Mouse (Mus musculus) fibroblast of lung, adult 2 months (primary cell): ENCODE measurements around the gene Ptprq.

Source experiments
- DNase-seq: peaks from one replicate; pipeline ENCODE4 v3.0.0-alpha.2; 2011; ENCODE audit warnings: low read depth

The Ptprq gene

GRCm38 (mm10) chr10:107719806-107720205 lies at the start of gene Ptprq:
Gene Ptprq, minus strand, starts transcription at chr10:107720051.
- no peak for DNase-seq

DNA sequence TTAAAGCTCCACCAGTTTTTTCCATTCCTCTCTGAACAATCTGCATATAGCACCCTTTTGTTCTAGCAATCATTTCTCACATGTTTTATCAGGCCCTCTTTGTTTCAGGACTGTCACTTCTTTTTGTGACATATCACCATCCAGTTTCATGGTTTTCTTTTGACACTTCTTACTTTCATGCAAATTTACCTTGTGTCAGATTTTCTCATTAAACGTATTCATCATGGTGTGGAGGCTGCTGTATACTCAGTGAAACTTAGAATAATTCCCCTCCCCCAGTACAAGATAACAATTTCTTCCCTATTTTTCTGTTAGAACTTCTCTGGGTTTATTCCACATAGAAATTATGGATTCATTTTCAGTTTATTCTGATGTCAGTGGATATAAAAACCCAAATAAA lies 39.8 kb upstream of the Ptprq start:
- DNase-seq: no peak

- DNase-seq: no peak
Observed at GRCm38 (mm10) chr10:107753471-107753870, 33.6 kb upstream of the Ptprq start.

DNA sequence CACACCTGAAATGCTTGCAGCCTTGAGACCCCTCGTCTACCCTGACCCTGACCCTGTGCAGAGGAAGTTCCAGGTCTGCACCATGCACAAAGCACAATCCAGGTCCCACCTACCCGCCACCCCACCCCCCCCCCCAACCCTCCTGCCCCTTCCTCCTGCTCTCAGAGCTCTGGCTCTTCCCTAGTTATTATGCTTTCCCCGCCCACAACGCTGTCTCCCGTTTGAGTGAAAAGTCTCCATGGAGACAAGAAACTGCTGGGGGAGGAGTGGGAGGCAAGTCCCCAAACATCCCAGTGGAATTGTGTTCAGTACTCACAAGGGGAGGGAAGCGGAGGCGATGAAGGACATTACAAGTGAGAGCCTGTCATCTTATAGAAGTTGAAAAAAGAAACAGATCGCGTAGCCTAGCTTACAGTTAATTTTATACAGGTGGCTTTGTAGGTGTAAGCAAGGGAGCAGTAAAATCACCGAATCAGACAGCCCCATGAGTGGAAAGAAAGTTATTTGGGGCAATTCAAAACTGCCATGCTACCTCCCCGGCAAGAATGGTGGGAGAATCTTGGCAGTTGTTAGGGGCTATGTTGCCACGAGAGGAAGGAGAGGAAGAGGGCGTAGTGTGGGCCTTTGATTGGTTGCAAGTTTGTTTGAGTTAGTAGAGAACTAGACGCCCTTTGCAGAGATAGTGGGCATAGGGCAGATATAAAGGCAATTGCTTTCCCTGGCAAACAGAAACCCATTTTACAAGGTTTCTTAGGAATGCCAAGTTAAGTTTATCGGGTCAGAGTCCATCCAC lies 32.7 kb upstream of the Ptprq start:
- DNase-seq: no peak

- DNase-seq: no peak
Observed at GRCm38 (mm10) chr10:107751944-107752343, 32.1 kb upstream of the Ptprq start.

DNA sequence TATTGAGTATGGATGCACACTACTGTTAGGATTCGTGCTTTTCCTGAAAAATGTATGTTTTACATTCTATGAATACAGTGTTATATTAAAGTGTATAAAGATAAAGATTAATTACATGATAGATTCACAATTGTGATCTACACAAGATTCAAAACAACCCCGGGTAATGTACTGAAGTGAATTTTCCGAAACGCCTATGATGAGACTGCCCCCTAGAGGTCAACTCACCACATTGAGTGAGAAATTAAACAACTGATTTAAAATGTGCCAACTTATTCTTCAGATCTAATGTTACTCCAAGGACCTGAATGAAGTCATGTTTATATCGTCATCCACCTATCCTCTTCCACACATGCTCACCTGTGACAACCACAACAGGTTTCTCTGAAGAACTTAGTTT lies 27.7 kb upstream of the Ptprq start:
- peak; percentile 13 for DNase-seq

DNA sequence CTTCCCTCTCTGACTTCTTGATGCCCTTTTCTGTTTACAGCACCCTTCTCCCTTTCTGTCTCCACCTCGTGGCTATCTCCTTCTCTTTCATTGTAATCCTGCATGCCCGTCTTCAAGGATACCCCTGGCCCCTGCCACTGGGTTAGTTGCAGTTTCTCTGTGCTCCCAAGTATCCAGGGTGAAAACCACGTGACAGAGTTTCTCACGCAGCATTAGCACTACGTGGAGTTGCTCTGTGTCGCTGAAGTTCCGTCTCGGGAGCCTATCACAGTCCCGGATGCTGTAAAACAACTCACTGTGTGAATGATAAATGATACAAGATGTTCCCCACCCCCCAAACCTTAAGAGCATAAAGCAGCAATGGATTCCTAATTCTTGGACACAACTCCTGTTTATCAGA lies 26.9 kb upstream of the Ptprq start:
- no peak for DNase-seq

GRCm38 (mm10) chr10:107739815-107740214 lies 20.0 kb upstream of the Ptprq start:
- DNase-seq: no peak

DNA sequence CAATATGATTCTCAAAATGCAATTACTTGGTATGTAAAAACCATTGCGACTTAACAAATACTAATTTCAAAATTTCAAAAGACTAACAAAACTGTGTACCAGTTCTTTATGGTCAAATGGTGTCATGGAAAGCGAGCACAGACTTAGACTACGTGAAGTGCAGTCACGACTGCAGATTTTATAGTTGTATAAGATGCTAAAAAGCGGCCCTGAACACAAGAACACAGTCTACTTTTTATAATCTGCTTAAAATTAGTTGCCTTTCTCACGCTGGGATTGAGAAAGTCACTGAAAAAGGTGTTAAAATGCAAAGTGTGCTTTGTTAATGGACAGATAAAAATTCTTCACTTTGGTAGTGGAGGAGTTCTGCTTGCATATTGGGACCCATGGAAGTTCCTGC lies 17.9 kb upstream of the Ptprq start:
- no peak for DNase-seq

DNA sequence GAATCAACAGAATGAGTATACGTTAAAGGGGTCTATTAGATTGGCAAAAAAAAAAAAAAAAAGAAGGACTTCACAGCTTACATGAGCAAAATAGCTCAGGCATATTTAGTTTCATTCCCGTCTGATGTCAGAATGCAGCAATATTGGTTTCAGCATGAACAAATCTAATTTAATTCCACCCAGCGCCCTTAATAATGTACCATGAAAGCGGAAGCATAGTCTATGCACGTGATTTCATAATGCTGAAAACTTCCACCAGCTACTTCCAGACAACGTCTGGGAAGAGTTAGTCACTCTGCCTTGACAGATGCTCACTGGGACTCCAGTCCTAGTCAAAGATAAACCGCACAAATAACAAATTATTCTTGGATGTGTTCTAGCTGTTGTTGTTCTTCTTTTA lies 15.6 kb upstream of the Ptprq start:
- DNase-seq: no peak

DNA sequence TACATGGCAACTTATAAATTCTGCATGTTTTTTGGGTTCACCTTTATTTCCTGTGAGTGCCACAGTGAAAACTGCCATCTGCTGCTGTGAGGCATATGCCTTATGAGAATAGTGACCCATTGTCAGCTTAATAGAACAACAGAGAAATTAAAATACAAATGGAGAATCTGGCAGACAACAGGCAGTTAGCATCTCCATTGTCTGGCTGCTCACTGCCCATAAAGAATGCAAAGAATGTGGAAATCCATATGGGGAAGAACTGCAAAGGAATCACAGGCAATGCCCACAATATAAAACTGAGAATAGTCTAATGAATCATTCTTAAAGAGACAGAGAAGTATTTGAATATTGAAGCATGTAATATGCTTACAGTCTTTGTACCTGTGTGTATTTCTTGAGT lies 14.5 kb upstream of the Ptprq start:
- no peak for DNase-seq

DNA sequence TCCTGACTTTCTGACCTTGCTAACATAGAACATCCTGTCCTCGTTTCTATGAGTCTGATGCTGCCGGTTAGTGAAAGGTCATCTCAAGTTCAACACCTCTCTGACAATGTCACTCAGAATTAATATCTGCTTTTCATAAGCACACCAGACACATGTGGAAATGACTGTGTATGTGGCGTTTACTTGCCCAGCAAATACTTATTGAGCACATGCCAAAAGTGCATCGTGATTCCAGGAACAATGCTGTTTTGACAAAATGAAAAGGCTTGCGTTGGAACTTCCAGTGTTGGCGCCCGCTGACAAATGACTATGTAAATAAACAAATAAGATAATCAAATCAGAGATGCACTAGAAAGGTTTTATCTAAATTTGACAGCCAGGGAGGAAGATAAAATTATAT lies 5.8 kb upstream of the Ptprq start:
- DNase-seq: no peak

- peak; percentile 5 for DNase-seq
Observed at GRCm38 (mm10) chr10:107704443-107704842, 15.4 kb downstream of the Ptprq start.

- no peak for DNase-seq
Observed at GRCm38 (mm10) chr10:107700944-107701343, 18.9 kb downstream of the Ptprq start.

- no peak for DNase-seq
Observed at GRCm38 (mm10) chr10:107698716-107699115, 21.1 kb downstream of the Ptprq start.

- DNase-seq: no peak
Observed at GRCm38 (mm10) chr10:107697177-107697576, 22.7 kb downstream of the Ptprq start.

- no peak for DNase-seq
Observed at GRCm38 (mm10) chr10:107687382-107687781, 32.5 kb downstream of the Ptprq start.

GRCm38 (mm10) chr10:107675994-107676393 lies 43.9 kb downstream of the Ptprq start:
- DNase-seq: no peak

GRCm38 (mm10) chr10:107668374-107669094 lies 51.3 kb downstream of the Ptprq start:
- DNase-seq: no peak

DNA sequence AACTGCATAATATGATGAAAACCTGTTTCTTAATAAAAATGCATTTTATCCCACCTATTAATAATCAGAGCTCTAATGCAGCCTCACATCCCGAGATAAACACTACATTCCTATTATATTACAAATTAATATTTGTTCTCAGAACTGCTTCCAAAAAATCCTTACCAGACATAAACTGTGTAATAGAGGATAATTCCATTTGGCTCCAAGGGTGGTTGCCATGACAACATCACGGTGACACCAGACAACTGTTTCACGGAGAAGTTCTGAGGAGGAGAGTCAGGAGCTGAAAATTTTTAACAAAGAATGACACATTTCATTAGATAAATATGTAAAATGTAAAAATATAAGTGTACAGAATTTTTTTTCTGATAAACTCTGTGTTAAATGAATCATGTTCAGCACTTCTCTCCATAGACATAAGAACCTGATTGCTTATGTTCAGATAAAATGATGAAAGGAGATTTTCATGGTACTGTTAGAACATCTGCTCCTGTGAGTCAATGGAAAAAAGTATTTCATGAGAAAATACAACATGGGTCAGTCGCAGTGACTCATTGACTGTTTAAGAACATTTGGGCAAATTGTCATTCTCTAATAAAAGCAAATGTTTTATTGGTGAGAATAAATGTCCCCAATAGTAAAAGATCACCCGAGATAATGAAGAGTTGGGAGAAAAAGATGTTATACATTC lies 57.3 kb downstream of the Ptprq start:
- DNase-seq: peak; percentile 12

DNA sequence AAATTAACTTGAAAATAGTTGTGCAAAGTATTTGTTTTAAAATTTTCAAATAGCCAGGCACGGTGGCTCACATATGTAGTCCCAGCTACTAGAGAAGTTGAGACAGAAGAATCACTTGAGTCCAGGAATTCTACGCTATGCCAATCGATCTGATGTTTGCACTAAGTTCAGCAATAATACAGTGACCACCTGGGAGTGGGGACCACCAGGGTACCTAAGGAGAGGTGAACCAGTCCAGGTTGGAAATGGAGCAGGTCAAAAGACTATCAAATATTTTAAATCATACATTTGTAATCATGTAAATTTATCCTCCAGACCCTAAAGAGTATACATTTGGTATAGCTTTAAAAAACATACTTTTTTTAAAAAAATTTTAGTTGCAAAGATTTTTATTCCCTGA lies 57.9 kb downstream of the Ptprq start:
- no peak for DNase-seq

DNA sequence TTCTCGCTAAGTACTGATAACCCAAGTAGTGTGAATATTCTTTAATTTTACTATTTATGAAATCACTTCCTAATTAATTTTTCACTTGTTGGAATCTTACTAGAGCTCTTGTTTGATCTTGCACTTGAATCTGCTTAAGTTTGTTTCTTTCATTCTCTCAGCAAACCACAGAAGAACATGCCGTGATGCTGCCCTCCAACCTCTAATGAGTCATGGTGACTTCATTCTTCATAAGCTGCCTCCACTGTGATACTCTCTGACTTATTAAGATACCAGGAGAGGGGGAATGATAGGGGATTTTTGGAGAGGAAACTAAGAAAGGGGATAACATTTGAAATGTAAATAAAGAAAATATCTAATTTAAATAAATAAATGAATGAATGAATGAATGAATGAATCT lies 60.7 kb downstream of the Ptprq start:
- no peak for DNase-seq

- DNase-seq: no peak
Observed at GRCm38 (mm10) chr10:107649687-107650086, 70.2 kb downstream of the Ptprq start.
